Mouse (Mus musculus) layer of hippocampus, adult 8-10 months (tissue): ENCODE results near the gene Klhl8. TPM values are rescaled to one million over a fixed set of nuclear protein-coding genes. Genes with fewer than 3 reads are reported as not detected.
"Not testable (repeated sequence)": the region's sequence is repeated elsewhere in the genome, so short reads cannot be mapped to it uniquely, and the experiment has no call there.

ENCODE experiments used
- DNase-seq, 2 experiments: peaks; one replicate each; pipeline ENCODE4 v3.0.0; 2022; ENCODE audit warnings: low spot score in 2 of 2
- total RNA-seq, 4 experiments: library from RNA; stranded (reverse); gene quantifications; 2 replicates each; pipeline ENCODE4 v1.2.4; 2022

Klhl8 gene
- total RNA-seq = 10 to 100 TPM; 28.9 to 33.5 (median 30.9) TPM

DNA sequence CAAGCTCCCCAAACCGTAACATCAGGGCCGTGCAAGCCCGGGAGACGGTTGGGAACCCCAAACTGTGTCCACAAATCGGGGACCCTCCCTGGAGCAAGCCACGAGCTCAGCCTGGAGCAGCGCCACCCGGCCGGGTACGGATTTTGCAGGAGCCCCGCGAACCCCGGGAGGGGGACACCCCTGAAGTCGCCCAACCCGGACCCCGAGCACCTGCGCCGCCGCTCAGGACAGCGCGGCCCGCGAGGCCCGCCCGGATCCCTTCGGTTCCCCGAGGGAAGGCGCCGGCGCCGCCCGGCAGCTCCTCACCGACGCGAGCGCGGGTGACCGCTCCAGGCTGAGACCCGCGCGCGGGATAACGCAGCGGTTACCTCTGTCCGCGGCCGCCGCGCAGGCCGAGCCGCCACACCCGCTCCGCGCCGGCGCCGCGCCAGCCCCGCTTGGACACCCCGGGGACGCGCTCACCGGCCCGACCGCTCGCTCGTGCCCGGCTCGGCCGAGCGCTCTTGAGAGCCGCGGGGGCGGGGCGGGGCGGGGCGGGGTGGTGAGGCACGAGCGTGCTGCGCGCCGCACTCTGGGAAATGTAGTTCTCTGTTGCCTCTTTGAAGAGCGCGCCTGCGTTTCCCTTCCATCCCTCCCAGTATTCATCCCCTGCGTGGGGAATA is at the start of gene Klhl8:
TSS of gene Klhl8 (minus strand) at position 512 of the 662 bp plus-strand sequence.
- peak; percentile 58 to 76 for DNase-seq

GRCm38 (mm10) chr5:103954638-103955037 is 43.6 kb upstream of the Klhl8 start:
- peak; percentile 17 to 42 for DNase-seq

DNA sequence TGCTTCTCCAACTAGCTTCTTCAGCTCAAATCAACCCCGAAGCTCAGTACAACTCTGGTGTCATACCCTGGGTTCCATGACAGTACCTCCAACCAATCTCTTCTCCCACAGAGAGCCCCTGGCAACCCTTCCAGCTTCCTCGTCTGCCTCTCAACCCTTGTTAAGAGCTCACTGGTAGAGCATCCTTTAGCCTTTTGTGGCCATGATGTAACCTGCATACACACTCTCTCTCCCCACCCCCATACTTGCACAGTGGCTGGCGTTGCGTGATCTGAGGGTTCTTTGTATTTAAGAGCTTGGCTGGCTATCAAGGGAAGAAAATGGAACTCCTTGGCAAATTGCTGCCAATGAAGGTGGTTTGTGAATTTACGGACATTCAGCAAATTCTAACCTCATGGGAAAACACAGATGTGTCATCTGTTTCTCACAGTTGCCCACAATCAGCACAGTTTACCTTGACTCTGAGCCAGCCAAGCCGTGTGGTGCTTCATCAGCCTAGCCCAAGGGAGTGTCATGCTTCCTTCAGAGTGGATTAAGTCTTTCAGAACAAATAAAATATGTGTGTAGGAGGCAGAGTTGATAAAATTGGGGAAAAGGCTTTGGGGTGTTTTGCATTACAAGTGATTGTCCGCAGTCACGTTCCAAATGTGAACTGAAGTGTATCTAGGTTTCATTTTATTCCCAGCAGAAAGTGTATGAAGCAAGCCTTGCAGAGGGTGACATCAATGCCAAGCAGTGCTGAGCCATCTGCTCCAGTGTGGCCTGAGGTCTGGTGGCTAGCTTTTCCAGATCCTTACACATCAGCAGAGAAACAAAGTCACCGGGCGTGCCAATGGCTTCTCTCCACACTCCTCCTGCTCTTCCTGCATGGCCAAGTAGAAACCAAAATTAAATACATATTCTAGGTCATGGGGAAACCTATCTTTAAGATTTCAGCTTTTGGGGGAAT is 42.4 kb upstream of the Klhl8 start:
- DNase-seq = peak; percentile 11 to 20

DNA sequence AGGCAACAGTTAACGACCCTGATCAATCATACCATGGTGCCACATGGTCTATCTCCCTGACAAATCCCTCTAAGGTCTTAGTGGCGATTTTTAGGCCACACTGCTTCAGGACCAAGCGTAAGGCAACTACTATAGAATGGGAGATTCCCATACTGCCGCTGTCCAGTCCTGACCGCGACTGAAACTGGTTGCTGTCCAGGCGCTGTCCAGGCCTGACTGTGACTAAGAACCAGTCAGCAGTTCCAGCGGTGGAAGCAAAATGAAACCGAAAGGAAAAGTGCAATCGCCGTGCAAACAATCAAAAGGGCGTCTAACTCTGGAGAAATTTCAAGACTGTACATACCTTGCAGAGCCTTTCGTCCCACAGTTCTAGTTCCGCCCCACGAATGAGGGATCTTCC is 39.1 kb upstream of the Klhl8 start:
- not testable (repeated sequence) for DNase-seq

DNA sequence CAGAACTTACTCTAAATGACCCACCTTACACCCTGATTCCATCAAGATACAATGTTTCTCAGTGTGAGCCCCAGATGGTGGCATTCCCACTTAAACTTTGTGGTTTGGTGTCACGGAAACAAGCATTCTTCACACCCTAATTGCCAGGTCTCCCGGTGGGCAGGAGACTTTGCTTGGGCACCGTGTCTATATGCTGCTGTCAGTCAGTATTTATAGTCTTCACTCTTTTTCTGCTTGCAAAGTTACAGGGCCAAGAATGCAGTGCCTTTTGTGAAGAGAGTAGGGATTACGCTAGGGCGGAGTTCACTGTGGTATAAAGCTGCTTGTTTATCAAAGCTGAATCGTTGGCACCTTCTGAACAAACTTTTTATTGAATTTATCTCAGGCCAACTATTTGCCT is 32.1 kb upstream of the Klhl8 start:
- DNase-seq = no peak

- no peak for DNase-seq
These were observed 28.8 kb upstream of the Klhl8 start for GRCm38 (mm10) chr5:103939856-103940255.

GRCm38 (mm10) chr5:103939350-103939652 is 28.2 kb upstream of the Klhl8 start:
- no peak for DNase-seq

DNA sequence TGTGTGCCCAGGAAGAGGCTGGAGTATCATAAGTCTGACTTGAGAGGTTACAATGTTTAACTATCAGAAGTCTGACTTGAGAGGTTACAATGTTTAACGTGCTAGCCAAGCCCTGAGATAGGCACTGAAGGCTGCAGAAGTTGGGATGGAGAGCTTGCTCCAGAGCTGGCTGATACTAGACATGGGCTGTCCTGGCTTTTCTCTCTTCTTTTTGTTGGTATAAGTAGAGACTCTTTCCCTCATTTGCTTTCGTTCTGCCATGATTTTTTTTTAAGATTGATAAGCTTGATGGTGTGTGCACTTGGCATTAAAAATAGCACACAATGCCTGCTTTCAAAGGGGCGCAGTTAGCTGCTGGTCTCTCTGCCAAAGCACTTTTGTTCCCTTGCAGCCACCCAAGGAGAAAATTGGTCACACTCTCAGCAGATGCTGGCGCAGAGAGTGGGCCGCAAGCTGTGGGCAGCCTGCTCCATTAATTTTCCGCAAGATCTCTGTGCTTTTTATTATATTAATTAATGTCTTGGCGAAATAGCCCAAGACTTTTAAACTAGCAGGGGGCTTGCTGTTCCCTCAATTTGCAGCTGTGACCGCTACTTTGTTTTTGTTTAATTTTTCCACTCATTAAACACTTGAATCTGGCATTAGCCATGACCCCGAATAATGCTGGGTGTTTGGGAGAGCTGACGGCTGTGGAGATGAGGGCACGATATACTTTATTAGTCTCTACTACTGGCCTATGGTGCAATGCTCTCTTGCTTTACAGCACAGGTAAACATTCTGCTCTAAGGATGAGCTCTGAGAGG is 27.7 kb upstream of the Klhl8 start:
- DNase-seq = peak in 1 of 2 experiments; percentile 27

DNA sequence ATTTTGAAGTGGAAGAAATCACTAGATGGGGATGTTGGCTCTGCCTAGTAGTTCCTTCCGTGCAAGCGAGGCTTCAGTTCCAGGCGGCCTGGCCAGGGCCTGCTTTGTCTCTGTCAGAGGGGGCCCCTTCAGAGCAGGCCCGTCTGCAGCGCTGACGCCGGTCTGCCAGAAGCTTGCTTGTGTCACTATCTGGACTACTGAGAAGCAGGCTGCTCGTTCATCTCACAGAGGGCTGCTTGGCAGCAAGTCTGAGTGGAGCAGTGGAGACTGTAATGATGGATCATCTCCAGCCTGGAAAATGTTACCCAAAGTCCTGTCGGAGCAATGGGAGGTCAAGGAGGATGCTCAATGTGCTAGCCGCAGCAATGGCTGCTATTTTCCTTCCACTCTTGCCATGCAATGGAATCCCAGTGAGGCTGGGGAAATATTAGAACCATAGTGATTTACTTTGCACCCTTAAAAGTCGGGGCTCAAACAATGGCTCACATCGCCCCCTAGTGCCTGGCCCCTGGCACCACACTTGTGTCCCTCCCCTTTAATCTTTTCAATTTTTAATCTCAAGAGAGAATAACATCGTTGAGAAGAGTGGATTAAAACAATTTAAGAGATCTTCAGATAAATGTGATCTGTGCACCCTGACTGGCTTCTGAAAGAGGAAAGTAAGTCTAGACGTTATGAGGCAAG is 26.0 kb upstream of the Klhl8 start:
- no peak for DNase-seq

DNA sequence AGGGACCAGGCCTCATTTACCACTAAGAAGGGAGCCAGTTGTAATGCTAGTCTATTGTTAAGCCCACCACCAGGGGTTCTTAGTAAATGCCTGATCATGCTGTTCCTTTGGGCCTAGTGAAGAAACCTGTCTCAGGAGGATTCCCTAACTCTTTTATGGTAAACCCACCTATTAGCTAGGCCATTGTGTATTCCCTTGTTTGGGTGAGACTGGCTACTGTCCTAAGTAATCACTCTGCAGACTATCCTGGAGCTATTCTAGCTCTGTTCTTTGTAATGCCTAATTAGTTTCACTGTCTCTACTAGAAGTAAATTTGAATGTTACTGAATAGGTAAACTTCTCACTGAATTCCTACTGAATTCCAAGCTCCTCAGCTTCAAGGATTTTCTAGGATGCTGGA is 20.9 kb upstream of the Klhl8 start:
- not testable (repeated sequence) for DNase-seq

DNA sequence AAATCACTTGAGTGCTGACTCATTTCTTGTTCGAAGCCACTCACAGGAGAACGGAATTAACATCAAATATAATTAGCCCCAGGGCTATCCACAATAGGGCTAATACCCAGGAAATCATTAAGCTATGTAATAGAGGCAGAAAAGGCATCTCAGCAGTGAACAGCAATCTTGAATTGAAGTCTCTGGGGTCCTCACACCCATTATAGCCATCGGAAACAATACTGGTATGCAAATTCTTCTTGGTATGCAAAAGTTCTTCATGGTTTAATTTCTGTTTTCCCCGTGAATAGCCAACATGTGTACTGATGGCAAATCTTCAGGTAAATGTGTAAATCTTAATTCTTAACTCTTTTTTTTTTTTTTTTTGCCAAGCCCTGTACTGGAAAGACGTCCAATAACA is 19.5 kb upstream of the Klhl8 start:
- DNase-seq = no peak

DNA sequence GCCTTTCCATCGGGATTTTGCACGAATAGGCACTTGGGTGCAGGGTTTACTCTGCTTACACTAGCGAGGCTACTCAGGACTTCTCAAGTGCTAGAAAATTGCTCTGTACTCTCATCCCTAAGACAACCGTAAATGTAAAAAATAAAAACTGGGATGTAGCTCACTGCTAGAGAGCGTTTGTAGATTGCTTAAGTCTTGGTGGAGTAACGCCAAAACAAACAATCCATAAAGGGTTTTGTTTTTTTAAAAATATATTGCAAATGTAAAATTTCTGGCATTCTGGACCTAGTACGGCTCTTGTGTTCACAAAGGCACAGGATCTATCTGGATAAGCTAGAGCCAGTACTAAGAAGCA is 17.1 kb upstream of the Klhl8 start:
- DNase-seq = no peak

DNA sequence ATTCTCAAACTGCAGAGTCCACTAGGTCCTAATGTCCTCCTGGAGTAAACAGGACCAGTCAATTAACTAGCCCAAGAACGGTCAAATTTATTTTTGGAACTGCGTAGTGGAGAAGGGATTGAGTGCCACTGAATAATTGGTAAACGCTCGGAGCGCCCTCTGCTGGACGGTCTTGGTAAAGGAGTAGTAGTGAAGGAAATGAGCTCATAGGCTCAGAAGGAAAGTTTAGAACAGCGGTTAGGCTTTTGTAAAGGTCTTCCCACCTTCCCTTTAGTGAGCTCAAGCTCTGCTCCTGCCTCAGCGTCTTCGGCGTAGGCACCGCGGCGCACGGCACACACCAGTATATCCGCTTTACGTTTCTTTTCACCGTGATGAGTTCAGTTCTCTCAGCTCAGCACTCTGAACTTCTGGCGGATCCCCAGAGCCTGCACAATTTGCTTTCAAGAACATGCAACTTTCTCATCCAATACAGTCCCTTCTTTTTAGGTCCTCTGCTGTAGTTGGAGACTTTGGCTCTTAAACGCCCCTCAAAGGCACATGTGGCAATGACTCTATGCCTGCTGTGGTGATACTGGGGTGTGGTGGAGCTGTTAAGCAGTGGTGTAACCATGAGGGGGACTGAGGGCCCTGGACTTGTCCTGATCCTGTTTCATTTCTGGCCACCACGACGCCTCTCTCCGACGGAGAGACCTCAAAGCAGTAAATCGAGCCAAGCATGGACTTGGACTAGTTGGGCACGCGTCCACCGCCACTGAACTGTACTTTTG is 16.6 kb upstream of the Klhl8 start:
- peak; percentile 71 to 95 for DNase-seq

- DNase-seq = no peak
These were observed 15.3 kb upstream of the Klhl8 start for GRCm38 (mm10) chr5:103926398-103926797.

- DNase-seq = no peak
These were observed 12.7 kb upstream of the Klhl8 start for GRCm38 (mm10) chr5:103923755-103924154.

GRCm38 (mm10) chr5:103923101-103923500 is 12.0 kb upstream of the Klhl8 start:
- DNase-seq = no peak

DNA sequence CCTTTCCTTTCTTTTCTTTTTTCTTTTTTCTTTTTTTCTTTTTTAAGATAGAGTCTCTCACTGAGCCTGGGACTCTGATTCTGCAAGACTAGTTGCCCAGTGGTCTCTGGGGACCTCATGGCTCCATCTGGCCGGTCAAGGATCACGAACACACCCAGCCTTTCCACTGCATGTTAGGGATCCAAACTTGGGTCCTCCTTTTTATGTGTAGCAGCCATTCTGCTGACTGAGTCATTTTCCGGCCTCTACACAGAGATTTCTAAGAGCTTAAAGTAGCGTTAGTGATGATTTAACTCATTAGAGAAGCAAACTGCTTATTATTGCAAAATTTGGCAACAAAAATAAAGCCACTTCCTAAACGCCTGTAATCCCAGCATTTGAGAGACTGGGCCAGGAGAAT is 11.4 kb upstream of the Klhl8 start:
- no peak for DNase-seq

GRCm38 (mm10) chr5:103919497-103919896 is 8.4 kb upstream of the Klhl8 start:
- no peak for DNase-seq

DNA sequence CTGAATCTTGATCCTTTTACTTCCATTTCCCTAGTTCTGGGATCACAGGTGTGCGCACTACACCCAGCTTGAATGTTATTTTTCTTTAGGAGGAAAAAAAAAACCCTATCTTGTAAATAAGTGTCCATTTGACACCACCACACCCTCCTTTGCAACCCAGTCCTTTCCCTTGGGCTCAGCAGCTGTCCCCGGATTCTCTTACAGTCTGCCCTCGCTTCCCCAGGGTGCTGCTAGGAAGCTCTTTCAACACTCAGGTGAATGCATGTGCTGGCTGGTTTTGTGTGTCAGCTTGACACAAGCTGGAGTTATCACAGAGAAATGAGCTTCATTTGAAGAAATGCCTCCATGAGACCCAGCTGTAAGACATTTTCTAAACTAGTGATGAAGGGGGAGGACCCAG is 7.2 kb upstream of the Klhl8 start:
- no peak for DNase-seq

- no peak for DNase-seq
These were observed 6.4 kb upstream of the Klhl8 start for GRCm38 (mm10) chr5:103917357-103917895.
